Mouse (Mus musculus) embryonic facial prominence, embryonic 15.5 days (tissue): ENCODE measurements at regions not wholly inside any gene's neighbourhood (a gene's known extent, or its start where the extent isn't known, plus 50 kb on each side); places are given as distances from the start of the nearest gene placed in this dataset.

Experiments used
- ATAC-seq: fragments of 200-750 bp; cut with Nextera tagmentation; 2 replicates; pipeline ENCODE4 v1.8.0; 2017; ENCODE audit warnings: low read depth, moderate TSS enrichment; ENCODE audit not compliant: insufficient number of reproducible peaks, low FRiP score, low TSS enrichment
- H3K27ac ChIP-seq: fragments of 300-500 bp; sonication (generic); replicated peaks from 2 replicates; pipeline ENCODE4 v1.5.1; 2015; ENCODE audit warnings: mild to moderate bottlenecking, inconsistent platforms
- H3K27me3 ChIP-seq: fragments of 300-500 bp; sonication (generic); 2 replicates; pipeline ENCODE4 v1.6.1; 2015; ENCODE audit warnings: inconsistent platforms
- H3K36me3 ChIP-seq: fragments of 300-500 bp; sonication (generic); 2 replicates; pipeline ENCODE4 v1.6.1; 2015; ENCODE audit warnings: mild to moderate bottlenecking, inconsistent platforms
- H3K4me1 ChIP-seq: fragments of 300-500 bp; sonication (generic); 2 replicates; pipeline ENCODE4 v1.6.1; 2015; ENCODE audit warnings: inconsistent platforms
- H3K4me2 ChIP-seq: fragments of 300-500 bp; sonication (generic); replicated peaks from 2 replicates; pipeline ENCODE4 v1.6.1; 2015; ENCODE audit warnings: mild to moderate bottlenecking, inconsistent platforms
- H3K4me3 ChIP-seq: fragments of 300-500 bp; sonication (generic); replicated peaks from 2 replicates; pipeline ENCODE4 v1.5.1; 2015; ENCODE audit warnings: mild to moderate bottlenecking, inconsistent platforms
- H3K9ac ChIP-seq: fragments of 300-500 bp; sonication (generic); 2 replicates; pipeline ENCODE4 v1.6.1; 2015; ENCODE audit warnings: inconsistent platforms
- H3K9me3 ChIP-seq: fragments of 300-500 bp; sonication (generic); replicated peaks from 2 replicates; pipeline ENCODE4 v1.6.1; 2016; ENCODE audit warnings: inconsistent platforms
- WGBS: fragments of 180-500 bp; shearing (Covaris S2); methylation state at CpG from one replicate; pipeline ENCODE4 v1.1.7; 2015; 5-methylcytosine and 5-hydroxymethylcytosine counted together

GRCm38 (mm10) chr4:95105424-95105823, 53.4 kb upstream of the Jun start:
- Histone ChIP-seq H3K36me3 (no peaks in the 10 kb centered on the region), H3K27me3 (peaks cover 3% of the 10 kb centered on the region; the same call in 1 of the 2 replicates), H3K4me2 (peak overlapping the region; percentile 35; the same call in 1 of the 2 replicates), H3K27ac (no peak overlapping the region), H3K4me3 (no peak overlapping the region), H3K9ac (no peak overlapping the region), H3K9me3 (no peaks in the 10 kb centered on the region), H3K4me1 (peaks cover 25% of the 10 kb centered on the region)
- ATAC-seq: peak; percentile 63; the same call in 1 of the 2 replicates
- WGBS: 12% methylated on average over 3 of the region's 3 CpGs

- peaks cover 3% of the 10 kb centered on the region; the same call in 1 of the 2 replicates for H3K27me3 ChIP-seq
- H3K9ac ChIP-seq: no peak overlapping the region
- no peaks in the 10 kb centered on the region for H3K9me3 ChIP-seq
- ATAC-seq: 0 out of 2 replicates have a peak, but pooled peaks have one; percentile 40
- 31% methylated on average over 16 of the region's 16 CpGs for WGBS
- no peak overlapping the region; the same call in 1 of the 2 replicates for H3K27ac ChIP-seq
- H3K4me2 ChIP-seq: peak overlapping the region; percentile 35
- H3K4me3 ChIP-seq: peak overlapping the region; percentile 8; the same call in 1 of the 2 replicates
- peaks cover 25% of the 10 kb centered on the region for H3K4me1 ChIP-seq
- H3K36me3 ChIP-seq: no peaks in the 10 kb centered on the region
These were observed 54.1 kb upstream of the Jun start for GRCm38 (mm10) chr4:95105926-95106622.

- Histone ChIP-seq H3K9ac (no peak overlapping the region), H3K4me3 (no peak overlapping the region), H3K36me3 (no peaks in the 10 kb centered on the region), H3K27ac (no peak overlapping the region), H3K4me2 (no peak overlapping the region), H3K9me3 (no peaks in the 10 kb centered on the region), H3K27me3 (peaks cover 3% of the 10 kb centered on the region; the same call in 1 of the 2 replicates), H3K4me1 (peaks cover 25% of the 10 kb centered on the region)
- WGBS: 55% methylated on average over 10 of the region's 10 CpGs
- no peak for ATAC-seq
These were observed 55.1 kb upstream of the Jun start for GRCm38 (mm10) chr4:95106881-95107665.

- Histone ChIP-seq H3K9ac (no peak overlapping the region), H3K4me1 (peaks cover 25% of the 10 kb centered on the region), H3K36me3 (no peaks in the 10 kb centered on the region), H3K9me3 (no peaks in the 10 kb centered on the region), H3K27me3 (peaks cover 3% of the 10 kb centered on the region; the same call in 1 of the 2 replicates), H3K27ac (0 out of 2 replicates have a peak overlapping the region, but pooled peaks have one; percentile 12), H3K4me2 (no peak overlapping the region), H3K4me3 (no peak overlapping the region)
- ATAC-seq: no peak
- WGBS: 54% methylated on average over 6 of the region's 6 CpGs
These were observed 56.8 kb upstream of the Jun start for GRCm38 (mm10) chr4:95108811-95109210.

DNA sequence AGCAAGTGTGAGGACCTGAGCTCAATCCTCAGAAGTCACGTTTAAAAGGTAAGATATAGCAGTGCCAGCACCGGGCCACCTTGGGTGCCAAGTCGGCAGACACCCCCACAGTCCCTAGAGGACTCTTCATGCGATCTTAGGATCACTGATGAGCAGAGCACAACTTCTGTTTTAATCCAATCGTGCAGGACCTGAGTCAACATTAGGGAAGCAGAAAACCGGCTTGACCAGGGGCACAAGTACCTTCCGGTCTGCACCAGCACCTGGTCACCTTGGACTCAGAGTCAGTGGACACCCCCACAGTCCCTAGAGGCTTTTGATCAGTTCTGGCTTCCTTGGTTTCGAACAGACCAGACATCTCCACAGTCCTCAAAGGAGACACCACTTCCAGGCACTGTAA, 58.8 kb upstream of the Jun start:
- Histone ChIP-seq H3K27me3 (peaks cover 3% of the 10 kb centered on the region; the same call in 1 of the 2 replicates), H3K9me3 (no peaks in the 10 kb centered on the region), H3K9ac (no peak overlapping the region), H3K4me1 (peaks cover 19% of the 10 kb centered on the region), H3K36me3 (no peaks in the 10 kb centered on the region), H3K4me2 (no peak overlapping the region), H3K4me3 (no peak overlapping the region), H3K27ac (no peak overlapping the region)
- 93% methylated on average over 8 of the region's 8 CpGs for WGBS
- no peak for ATAC-seq

GRCm38 (mm10) chr4:95117158-95117681, 65.2 kb upstream of the Jun start:
- no peaks in the 10 kb centered on the region for H3K9me3 ChIP-seq
- H3K4me1 ChIP-seq: no peaks in the 10 kb centered on the region
- no peaks in the 10 kb centered on the region for H3K27me3 ChIP-seq
- 73% methylated on average over 5 of the region's 5 CpGs for whole genome bisulfite sequencing
- H3K9ac ChIP-seq: no peak overlapping the region
- no peaks in the 10 kb centered on the region for H3K36me3 ChIP-seq
- no peak for ATAC-seq
- no peak overlapping the region for H3K4me2 ChIP-seq
- no peak overlapping the region for H3K4me3 ChIP-seq
- H3K27ac ChIP-seq: no peak overlapping the region

DNA sequence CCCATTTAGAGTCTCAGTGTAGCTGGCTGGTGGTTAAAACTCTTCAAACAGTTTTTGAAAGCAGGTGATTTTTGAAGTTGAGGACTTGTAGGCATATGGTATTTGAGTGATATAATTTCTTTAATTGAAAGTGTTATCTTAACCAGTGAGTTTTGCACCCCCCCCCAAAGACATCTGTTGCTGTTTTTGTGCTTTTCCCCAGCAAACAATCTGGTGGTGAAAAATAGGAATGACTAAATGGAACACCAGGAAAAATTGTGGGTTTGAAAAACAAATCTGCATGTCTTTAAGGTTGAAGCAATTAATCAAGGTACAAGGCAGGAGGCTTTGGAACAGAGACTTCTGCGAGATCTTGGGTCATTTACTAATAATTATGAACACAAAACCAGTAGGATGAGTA, 68.9 kb upstream of the Jun start:
- Histone ChIP-seq H3K9me3 (no peaks in the 10 kb centered on the region), H3K4me2 (no peak overlapping the region), H3K4me1 (no peaks in the 10 kb centered on the region), H3K9ac (no peak overlapping the region), H3K4me3 (no peak overlapping the region), H3K27ac (no peak overlapping the region), H3K27me3 (no peaks in the 10 kb centered on the region), H3K36me3 (no peaks in the 10 kb centered on the region)
- ATAC-seq: no peak
- WGBS: 77% methylated on average over 1 of the region's 1 CpGs

DNA sequence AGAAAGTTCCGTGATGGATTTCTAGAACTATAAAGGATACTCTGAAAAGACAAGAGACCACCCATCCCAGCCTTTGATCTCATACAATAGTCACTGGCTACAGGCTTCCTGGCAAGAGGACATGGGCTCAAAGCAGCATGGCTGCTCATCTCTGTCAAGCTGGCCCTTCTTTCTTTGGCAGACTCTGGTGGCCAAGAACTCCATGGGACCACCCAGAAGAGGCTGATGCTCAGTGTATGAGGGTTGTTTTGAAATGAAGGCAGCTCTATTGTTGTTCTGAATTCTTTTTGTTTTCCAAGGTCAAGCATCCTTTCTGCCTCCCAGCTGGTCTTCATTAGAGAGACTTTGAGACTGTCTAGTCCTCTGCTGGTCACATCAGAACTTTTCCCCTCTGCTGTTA, 73.3 kb upstream of the Jun start:
- H3K9ac ChIP-seq: no peak overlapping the region
- H3K36me3 ChIP-seq: no peaks in the 10 kb centered on the region
- ATAC-seq: no peak
- H3K4me1 ChIP-seq: no peaks in the 10 kb centered on the region
- WGBS: 82% methylated on average over 1 of the region's 1 CpGs
- H3K4me2 ChIP-seq: no peak overlapping the region
- H3K27ac ChIP-seq: no peak overlapping the region
- no peak overlapping the region for H3K4me3 ChIP-seq
- no peaks in the 10 kb centered on the region for H3K27me3 ChIP-seq
- no peaks in the 10 kb centered on the region for H3K9me3 ChIP-seq

- WGBS: 79% methylated on average over 2 of the region's 2 CpGs
- no peaks in the 10 kb centered on the region for H3K9me3 ChIP-seq
These were observed 75.9 kb upstream of the Jun start for GRCm38 (mm10) chr4:95127970-95128369.

DNA sequence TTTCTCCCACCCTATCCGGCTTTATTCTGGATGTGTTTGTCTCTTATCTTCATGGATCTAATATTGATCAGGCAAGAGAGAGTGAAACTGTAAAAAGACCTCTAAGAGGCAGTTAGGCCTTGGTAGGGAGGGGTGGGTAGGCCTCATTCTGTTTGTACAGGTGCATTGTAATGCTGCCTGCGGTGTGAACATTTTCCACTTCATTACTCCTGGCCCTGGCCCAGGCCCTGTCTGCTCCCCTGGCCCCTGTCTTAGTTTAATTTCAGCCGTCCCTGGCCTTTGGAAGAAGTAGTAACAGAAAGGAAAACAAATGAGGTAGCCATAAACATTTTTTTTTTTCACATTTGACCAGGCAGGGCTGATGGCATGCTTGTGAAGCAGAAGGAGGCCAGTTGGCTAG, 81.8 kb upstream of the Jun start:
- Histone ChIP-seq H3K27me3 (no peaks in the 10 kb centered on the region), H3K4me3 (no peak overlapping the region), H3K9ac (no peak overlapping the region), H3K4me2 (no peak overlapping the region), H3K4me1 (0 out of 2 replicates have a peak, but pooled peaks cover 5% of the 10 kb centered on the region), H3K27ac (no peak overlapping the region), H3K36me3 (no peaks in the 10 kb centered on the region), H3K9me3 (no peaks in the 10 kb centered on the region)
- 45% methylated on average over 3 of the region's 3 CpGs for WGBS
- ATAC-seq: no peak

More at GRCm38 (mm10) chr4:95127970-95128369, 75.9 kb upstream of the Jun start:
- Histone ChIP-seq H3K36me3 (no peaks in the 10 kb centered on the region), H3K4me1 (no peaks in the 10 kb centered on the region), H3K27me3 (no peaks in the 10 kb centered on the region), H3K4me2 (no peak overlapping the region), H3K9ac (no peak overlapping the region), H3K27ac (no peak overlapping the region), H3K4me3 (no peak overlapping the region)
- ATAC-seq: no peak

DNA sequence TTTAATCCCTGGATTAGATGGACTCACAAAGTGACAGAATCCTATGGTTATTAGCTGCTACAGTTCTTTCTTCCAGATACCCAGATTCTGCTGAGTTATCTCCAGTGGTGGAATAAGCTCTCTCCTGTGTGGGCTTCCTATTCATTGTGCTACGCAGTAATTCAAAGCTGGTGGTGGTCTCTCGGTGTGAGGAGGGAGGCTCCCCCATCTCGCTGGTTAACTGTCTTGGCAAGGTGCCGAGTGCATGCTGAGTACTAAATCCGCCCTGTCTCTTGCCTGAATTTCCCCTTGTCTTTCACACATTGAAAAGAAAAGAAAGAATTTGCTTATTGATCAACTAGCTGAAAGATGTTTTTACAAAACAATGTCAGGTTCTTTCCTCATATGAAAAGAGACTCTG, 82.6 kb upstream of the Jun start:
- 31% methylated on average over 5 of the region's 5 CpGs for WGBS
- no peaks in the 10 kb centered on the region for H3K36me3 ChIP-seq
- ATAC-seq: no peak
- no peaks in the 10 kb centered on the region for H3K27me3 ChIP-seq
- no peaks in the 10 kb centered on the region for H3K9me3 ChIP-seq
- no peak overlapping the region for H3K27ac ChIP-seq
- H3K9ac ChIP-seq: no peak overlapping the region
- H3K4me3 ChIP-seq: no peak overlapping the region
- 0 out of 2 replicates have a peak, but pooled peaks cover 5% of the 10 kb centered on the region for H3K4me1 ChIP-seq
- no peak overlapping the region for H3K4me2 ChIP-seq
